ENCODE assay signal across 8 mouse cellular contexts in genomic region chr3:9610426-9610825, GRCm38 (mm10). TPM values are rescaled to one million over a fixed set of nuclear protein-coding genes. Genes with fewer than 3 reads are reported as not detected.
DNase-seq lines count a peak whose midpoint lies in the region; ATAC-seq lines count a peak whose summit lies in the region.

No protein-coding gene starts in this region.

- no peaks in the 10 kb centered on the region for H3K9me3 ChIP-seq in kidney, embryonic 15.5 days (replicated peaks)
- no peaks in the 10 kb centered on the region for H3K9me3 ChIP-seq in embryonic facial prominence, embryonic 13.5 days
- H3K9me3 ChIP-seq in intestine, embryonic 15.5 days, result no peaks in the 10 kb centered on the region
- no peaks in the 10 kb centered on the region for H3K9me3 ChIP-seq in neural tube, embryonic 12.5 days

- no peak; the same call in 1 of the 2 replicates for ATAC-seq in kidney, embryonic 15.5 days (replicated peaks; ENCODE audit: low FRiP score)
- no peak for ATAC-seq in embryonic facial prominence, embryonic 13.5 days (ENCODE audit: insufficient number of reproducible peaks, insufficient read depth, low FRiP score, low TSS enrichment, low read depth)
- ATAC-seq in intestine, embryonic 15.5 days, result no peak; the same call in 1 of the 2 replicates
- ATAC-seq in neural tube, embryonic 12.5 days (ENCODE audit: low FRiP score, low read depth), result no peak; the same call in 1 of the 2 replicates

- DNase-seq in kidney, postnatal 4 days, result no peak
- DNase-seq in adrenal gland, postnatal 14 days, result no peak
- no peak for DNase-seq in adrenal gland, postnatal 4 days (ENCODE audit: low spot score in 2 of 2)
- DNase-seq in layer of hippocampus, adult 11-12 months (ENCODE audit: low spot score), result no peak

- H3K4me2 ChIP-seq in kidney, embryonic 15.5 days, result peak overlapping the region; percentile 88
- H3K4me2 ChIP-seq in embryonic facial prominence, embryonic 13.5 days, result peak overlapping the region; percentile 90
- H3K4me2 ChIP-seq in intestine, embryonic 15.5 days (replicated peaks), result peak overlapping the region; percentile 77; the same call in 1 of the 2 replicates
- H3K4me2 ChIP-seq in neural tube, embryonic 12.5 days (replicated peaks), result peak overlapping the region; percentile 78

- peak overlapping the region; percentile 81 for H3K4me3 ChIP-seq in kidney, embryonic 15.5 days (replicated peaks)
- H3K4me3 ChIP-seq in embryonic facial prominence, embryonic 13.5 days, result peak overlapping the region; percentile 85
- H3K4me3 ChIP-seq in intestine, embryonic 15.5 days (replicated peaks), result no peak overlapping the region
- no peak overlapping the region for H3K4me3 ChIP-seq in neural tube, embryonic 12.5 days

- H3K27ac ChIP-seq in kidney, embryonic 15.5 days, result peak overlapping the region; percentile 95
- peak overlapping the region; percentile 94; the same call in 1 of the 2 replicates for H3K27ac ChIP-seq in embryonic facial prominence, embryonic 13.5 days
- H3K27ac ChIP-seq in intestine, embryonic 15.5 days, result 0 out of 2 replicates have a peak overlapping the region, but pooled peaks have one; percentile 95
- H3K27ac ChIP-seq in neural tube, embryonic 12.5 days, result no peak overlapping the region

- WGBS in kidney, embryonic 15.5 days, result 84% methylated on average over 2 of the region's 2 CpGs
- WGBS in embryonic facial prominence, embryonic 13.5 days, result 89% methylated on average over 2 of the region's 2 CpGs
- WGBS in intestine, embryonic 15.5 days, result 86% methylated on average over 2 of the region's 2 CpGs
- WGBS in neural tube, embryonic 12.5 days, result 84% methylated on average over 2 of the region's 2 CpGs

- peaks cover 45% of the 10 kb centered on the region for H3K4me1 ChIP-seq in kidney, embryonic 15.5 days
- peaks cover 40% of the 10 kb centered on the region for H3K4me1 ChIP-seq in embryonic facial prominence, embryonic 13.5 days
- H3K4me1 ChIP-seq in intestine, embryonic 15.5 days (replicated peaks), result peaks cover 12% of the 10 kb centered on the region
- peaks cover 29% of the 10 kb centered on the region for H3K4me1 ChIP-seq in neural tube, embryonic 12.5 days

- no peak overlapping the region for H3K9ac ChIP-seq in kidney, embryonic 15.5 days
- H3K9ac ChIP-seq in embryonic facial prominence, embryonic 13.5 days, result no peak overlapping the region
- H3K9ac ChIP-seq in intestine, embryonic 15.5 days, result no peak overlapping the region
- H3K9ac ChIP-seq in neural tube, embryonic 12.5 days, result no peak overlapping the region

- no peaks in the 10 kb centered on the region for H3K36me3 ChIP-seq in kidney, embryonic 15.5 days
- H3K36me3 ChIP-seq in embryonic facial prominence, embryonic 13.5 days, result no peaks in the 10 kb centered on the region
- H3K36me3 ChIP-seq in intestine, embryonic 15.5 days, result no peaks in the 10 kb centered on the region
- H3K36me3 ChIP-seq in neural tube, embryonic 12.5 days, result no peaks in the 10 kb centered on the region

- H3K27me3 ChIP-seq in kidney, embryonic 15.5 days, result 0 out of 2 replicates have a peak, but pooled peaks cover 2% of the 10 kb centered on the region
- no peaks in the 10 kb centered on the region for H3K27me3 ChIP-seq in embryonic facial prominence, embryonic 13.5 days
- no peaks in the 10 kb centered on the region for H3K27me3 ChIP-seq in intestine, embryonic 15.5 days (replicated peaks)
- peaks cover 5% of the 10 kb centered on the region; the same call in 1 of the 2 replicates for H3K27me3 ChIP-seq in neural tube, embryonic 12.5 days (replicated peaks)

RNA-seq across cellular contexts. Expression of gene Zfp704, which starts 0.5 kb away (rescaled TPM):
- polyA plus RNA-seq in kidney, embryonic 15.5 days (2015; fragmentation: Nextera tagmentation; extraction: Ambion mirVana), result 11.0 and 12.1 TPM in 2 replicates
- polyA plus RNA-seq in embryonic facial prominence, embryonic 13.5 days (2015; fragmentation: Nextera tagmentation; extraction: Ambion mirVana), result 10.0 and 10.8 TPM in 2 replicates
- 6.0 and 6.3 TPM in 2 replicates for polyA plus RNA-seq in intestine, embryonic 15.5 days (2015; fragmentation: Nextera tagmentation; extraction: Ambion mirVana)
- polyA plus RNA-seq in neural tube, embryonic 12.5 days (2016; fragmentation: Nextera tagmentation; extraction: Ambion mirVana), result 6.9 and 7.0 TPM in 2 replicates
- total RNA-seq in adrenal gland, postnatal 14 days (2021), result 14.6 and 15.1 TPM in 2 replicates
- 10 to 100 TPM; 29.1 to 34.6 TPM for total RNA-seq in adrenal gland, postnatal 4 days (2021)

Comparison
In these comparisons a context has a peak if more than half of its experiments do, and no peak if none do; other contexts are left out.
1. H3K4me3 ChIP-seq: peak in kidney, embryonic 15.5 days (single experiment) and embryonic facial prominence, embryonic 13.5 days (single experiment); none in intestine, embryonic 15.5 days (single experiment) and neural tube, embryonic 12.5 days (single experiment).
2. Peak in every context shown above with its lines, with median percentiles within 50 percentile points of each other: H3K4me2 ChIP-seq.